Mouse (Mus musculus) ES-E14 (cell line): ENCODE measurements around the gene Jpt2.

ENCODE experiments used
- MAFK ChIP-seq: IDR thresholded peaks from 2 replicates; pipeline ENCODE4 v1.6.1; 2014; ENCODE audit warnings: mild to moderate bottlenecking, low read depth, low read length, inconsistent platforms; ENCODE audit not compliant: insufficient read depth
- ZNF384 ChIP-seq: IDR thresholded peaks from 2 replicates; pipeline ENCODE4 v1.6.1; 2012; ENCODE audit warnings: low read depth, low read length, inconsistent platforms

DNA sequence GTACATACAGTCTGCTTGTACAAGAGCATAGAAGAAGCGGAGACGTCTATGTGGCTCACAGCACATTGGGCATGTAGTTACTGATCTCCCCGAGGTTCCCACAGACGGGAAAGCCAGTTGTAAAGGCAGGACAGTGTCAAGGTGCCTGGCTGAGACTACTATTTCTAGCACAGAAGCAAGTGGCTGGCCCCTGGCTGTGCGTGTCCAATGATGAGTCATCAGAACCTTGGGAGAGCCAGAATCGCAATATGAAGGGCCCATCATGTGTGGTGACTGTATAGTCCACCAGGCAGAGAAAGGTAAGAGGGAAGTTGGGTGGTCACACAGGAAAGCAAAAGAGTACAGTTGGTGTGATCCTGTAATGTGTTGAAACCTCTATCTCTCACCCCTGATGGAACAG, 34.2 kb upstream of the Jpt2 start:
- TF ChIP-seq MAFK (no peak), ZNF384 (no peak)
